Mouse (Mus musculus): ENCODE measurements around the gene Pank4.
A peak's percentile ranks its signal among the peaks of the same experiment; 100 is the strongest.

Pank4 gene

GRCm38 (mm10) chr4:154943323-154944039 lies 20.4 kb upstream of the Pank4 start:
- no peak for DNase-seq (ENCODE audit: low spot score in 2 of 2)

DNA sequence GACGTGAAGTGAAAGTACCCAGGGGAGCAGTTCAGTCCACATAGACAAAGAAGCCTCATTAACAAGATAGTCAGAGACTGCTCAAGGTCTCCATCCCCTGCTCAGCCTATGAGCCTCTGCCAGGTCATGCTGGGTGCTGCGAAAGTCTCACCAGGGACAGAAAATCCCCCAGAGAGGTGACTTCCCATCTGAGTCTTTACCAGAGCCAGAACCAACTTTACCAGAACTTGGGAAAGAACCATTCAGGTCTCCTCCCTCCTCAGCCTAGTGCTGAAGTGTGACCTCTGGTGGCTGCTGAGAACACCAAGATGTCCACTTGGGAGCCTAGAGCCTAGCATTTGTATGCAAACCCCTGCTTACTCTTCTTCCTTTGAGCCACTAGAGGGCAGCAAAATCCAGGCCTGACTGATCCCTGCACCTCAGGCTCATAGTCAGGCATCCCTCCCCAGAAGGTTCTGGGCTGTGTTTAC lies 19.8 kb upstream of the Pank4 start:
- peak; percentile 82 to 86 for DNase-seq (ENCODE audit: low spot score in 2 of 2)

GRCm38 (mm10) chr4:154946319-154946718 lies 17.6 kb upstream of the Pank4 start:
- DNase-seq (ENCODE audit: low spot score in 2 of 2), result no peak

- DNase-seq (ENCODE audit: low spot score in 2 of 2), result no peak
These were observed 15.6 kb upstream of the Pank4 start for GRCm38 (mm10) chr4:154948066-154948939.

- DNase-seq (ENCODE audit: low spot score in 2 of 2), result no peak
These were observed 14.9 kb upstream of the Pank4 start for GRCm38 (mm10) chr4:154948940-154949588.

GRCm38 (mm10) chr4:154949589-154949982 lies 14.3 kb upstream of the Pank4 start:
- no peak for DNase-seq (ENCODE audit: low spot score in 2 of 2)

- no peak for DNase-seq (ENCODE audit: low spot score in 2 of 2)
These were observed 11.3 kb upstream of the Pank4 start for GRCm38 (mm10) chr4:154952461-154953241.

- no peak for DNase-seq (ENCODE audit: low spot score in 2 of 2)
These were observed 7.3 kb upstream of the Pank4 start for GRCm38 (mm10) chr4:154956604-154957003.

- no peak for DNase-seq (ENCODE audit: low spot score in 2 of 2)
These were observed 6.5 kb upstream of the Pank4 start for GRCm38 (mm10) chr4:154957289-154957993.

- no peak for DNase-seq (ENCODE audit: low spot score in 2 of 2)
These were observed 5.8 kb upstream of the Pank4 start for GRCm38 (mm10) chr4:154958171-154958570.

DNA sequence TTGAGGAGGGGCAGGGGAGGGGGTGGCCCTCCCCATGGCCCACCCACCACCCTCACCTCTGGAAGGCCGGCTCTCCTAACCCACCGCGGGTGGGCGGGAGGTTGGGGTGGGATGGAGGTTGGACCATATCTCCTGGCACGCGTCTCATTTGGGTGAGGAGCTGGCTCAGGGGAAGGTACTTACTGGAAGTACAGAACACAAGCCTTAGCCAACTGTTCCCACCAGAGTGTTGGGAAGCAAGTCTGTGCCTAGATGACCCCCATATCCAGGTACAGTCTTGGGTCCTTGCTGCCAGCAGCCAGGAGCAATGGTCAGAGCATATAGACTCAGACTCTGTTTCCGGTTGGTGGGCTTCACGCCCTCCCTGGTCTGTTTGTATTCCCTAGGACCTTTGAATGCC lies 5.3 kb upstream of the Pank4 start:
- no peak for DNase-seq (ENCODE audit: low spot score in 2 of 2)

DNA sequence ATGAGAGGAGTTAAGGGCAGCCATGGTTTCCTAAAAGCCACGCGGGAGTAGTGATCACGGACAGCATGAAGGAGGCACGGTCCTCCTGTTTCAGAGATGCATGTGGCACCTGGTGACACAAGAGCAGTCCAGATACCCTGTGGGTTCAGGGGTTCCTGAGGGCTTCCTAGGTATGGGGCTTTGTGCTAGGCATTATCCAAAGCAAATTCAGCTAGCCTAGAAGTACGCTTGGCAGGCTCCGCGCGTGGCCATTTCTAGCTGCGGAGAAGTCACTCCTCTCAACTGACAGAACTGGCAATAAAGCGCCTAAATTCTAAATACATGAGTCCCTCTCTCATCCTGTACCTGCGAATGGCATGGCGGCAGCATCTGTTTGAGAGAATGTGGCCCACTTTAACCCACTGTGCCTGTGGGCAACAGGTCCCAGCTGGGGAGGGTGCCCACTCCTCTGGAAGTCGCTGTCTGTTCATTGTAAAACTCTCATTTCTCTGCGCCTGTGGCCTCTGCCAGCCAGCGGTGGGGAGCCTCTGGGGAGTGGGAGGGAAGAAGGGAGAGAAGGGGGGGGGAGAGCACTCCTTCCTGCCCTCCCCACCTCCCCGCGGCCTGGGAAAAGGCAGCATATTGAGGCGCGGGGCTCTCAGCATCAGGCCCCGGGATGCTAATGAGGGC lies 3.8 kb upstream of the Pank4 start:
- DNase-seq (ENCODE audit: low spot score in 2 of 2), result no peak

DNA sequence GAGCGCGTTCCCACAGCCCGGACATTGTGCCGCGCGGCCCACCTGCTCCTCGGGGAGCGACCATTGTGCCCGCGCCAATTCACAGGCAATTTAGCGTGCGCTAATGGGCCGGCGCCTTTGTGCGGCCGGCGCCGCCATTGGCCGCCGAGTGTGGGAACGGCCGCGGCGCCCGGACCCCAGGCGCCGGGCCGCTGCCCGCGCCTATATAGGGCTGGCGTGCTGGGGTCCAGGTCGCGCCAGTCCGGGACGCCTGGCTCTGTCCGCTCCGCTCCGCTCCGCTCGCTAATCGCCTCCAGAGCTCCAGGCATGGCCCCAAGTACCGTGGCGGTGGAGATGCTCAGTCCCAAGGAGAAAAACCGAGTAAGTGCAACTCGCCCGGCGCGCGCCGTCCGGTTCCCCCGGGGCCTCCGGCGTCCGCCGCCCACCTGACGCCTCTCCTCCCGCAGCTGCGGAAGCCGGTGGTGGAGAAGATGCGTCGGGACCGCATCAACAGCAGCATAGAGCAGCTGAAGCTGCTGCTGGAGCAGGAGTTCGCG lies 3.2 kb upstream of the Pank4 start, which contains the start of gene Hes5:
Gene Hes5 (plus strand): TSS at position 234 of the 536 bp plus-strand sequence.
- peak in 1 of 2 experiments; percentile 79 for DNase-seq (ENCODE audit: low spot score in 2 of 2)

GRCm38 (mm10) chr4:154961226-154961738 lies 2.6 kb upstream of the Pank4 start:
- DNase-seq (ENCODE audit: low spot score in 2 of 2), result peak; percentile 60 to 85

DNA sequence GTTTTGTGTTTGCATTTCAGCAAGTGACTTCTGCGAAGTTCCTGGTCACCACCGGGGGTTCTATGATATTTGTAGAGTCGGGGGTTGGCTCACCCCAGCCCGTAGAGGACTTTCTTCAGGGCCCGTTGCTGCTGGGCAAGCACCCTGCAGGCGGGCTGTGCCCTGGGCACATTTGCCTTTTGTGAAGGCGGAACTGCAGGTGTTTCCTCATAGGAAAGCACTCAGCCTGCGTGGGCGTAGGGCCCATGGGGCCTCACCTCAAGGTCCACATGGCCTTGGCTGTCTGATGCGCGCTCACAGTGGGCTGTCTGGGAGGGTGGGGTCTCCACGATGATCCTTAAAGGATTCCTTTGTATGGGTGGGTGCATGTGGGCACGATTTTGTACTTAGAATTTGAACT lies 2.0 kb upstream of the Pank4 start:
- peak; percentile 77 to 88 for DNase-seq (ENCODE audit: low spot score in 2 of 2)

DNA sequence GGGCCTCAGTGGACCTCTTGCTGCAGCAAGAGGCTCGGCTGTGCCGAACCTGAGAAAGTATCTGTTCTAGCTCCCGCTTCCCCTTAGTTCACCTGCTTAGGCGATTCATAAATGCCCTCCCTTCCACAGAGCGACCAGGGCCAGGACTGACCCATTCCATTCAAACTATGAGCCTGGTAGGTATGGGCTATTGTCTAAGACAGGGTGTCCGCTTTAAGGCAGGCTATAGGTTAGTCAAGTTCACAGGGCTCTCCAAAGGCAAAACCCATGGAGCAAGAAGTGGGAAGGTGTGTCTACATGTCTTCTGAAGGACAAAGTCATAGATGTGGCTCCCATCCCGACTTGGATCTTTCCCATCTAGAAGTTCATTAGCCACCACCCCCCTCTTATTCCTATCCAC lies 1.2 kb upstream of the Pank4 start:
- no peak for DNase-seq (ENCODE audit: low spot score in 2 of 2)

- DNase-seq (ENCODE audit: low spot score in 2 of 2), result no peak
These were observed 610 bp upstream of the Pank4 start for GRCm38 (mm10) chr4:154963190-154963836.

DNA sequence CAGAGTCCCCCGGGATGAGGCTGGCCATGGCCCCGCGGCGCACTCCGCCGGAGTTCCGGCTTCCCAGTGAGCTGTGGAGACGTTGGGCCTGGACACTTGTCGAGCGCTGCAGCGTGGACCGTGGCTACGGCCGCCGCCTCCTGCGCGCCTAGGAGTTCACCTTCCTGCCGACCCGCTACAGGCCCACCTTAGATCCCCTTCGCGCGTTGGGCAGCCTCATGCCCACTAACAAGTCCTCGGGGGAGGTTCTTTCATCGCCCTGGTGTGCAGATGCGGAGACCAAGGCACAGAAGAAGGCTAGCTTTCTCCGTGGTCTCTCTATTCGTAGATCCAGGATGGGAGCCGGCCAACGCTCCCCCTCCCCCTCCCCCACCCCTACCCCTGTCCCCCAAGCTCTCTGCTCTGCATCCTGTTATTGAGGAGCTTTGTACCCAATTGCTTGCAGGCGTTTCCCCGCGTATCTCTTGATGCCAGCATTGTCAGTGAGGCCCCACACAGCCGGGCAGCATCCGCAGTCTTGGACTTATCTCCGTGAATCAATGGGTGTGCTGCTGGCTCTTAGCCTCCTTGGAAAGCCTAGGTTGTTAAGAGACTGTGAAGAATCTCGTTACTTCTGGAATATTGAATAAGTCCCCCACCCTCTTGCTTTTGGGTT lies 785 bp downstream of the Pank4 start:
- peak; percentile 64 to 79 for DNase-seq (ENCODE audit: low spot score in 2 of 2)

DNA sequence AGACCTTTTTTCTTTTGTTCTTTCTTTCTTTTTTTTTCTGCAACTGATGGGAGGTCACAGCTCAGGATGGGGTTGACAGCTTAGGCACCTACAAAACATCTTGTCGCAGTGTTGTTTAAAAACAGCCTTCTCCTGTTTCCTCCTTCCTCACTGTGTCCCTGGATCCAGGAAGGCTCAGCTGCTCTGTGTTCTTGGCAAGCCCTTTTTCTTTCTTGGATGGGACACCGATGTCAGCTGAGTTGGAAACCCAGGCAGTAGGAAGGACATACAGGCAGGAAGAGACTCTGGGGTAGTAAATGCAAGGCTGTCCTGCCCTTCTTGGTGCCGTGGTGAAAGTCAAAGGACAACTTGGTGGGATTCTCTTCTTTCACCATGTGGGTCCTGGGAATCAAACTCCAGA lies 1.9 kb downstream of the Pank4 start:
- DNase-seq (ENCODE audit: low spot score in 2 of 2), result no peak

Measured in spleen, postnatal 4 days (tissue).